Mouse (Mus musculus) spleen, adult 2 months (tissue): ENCODE measurements around the gene Srms. TPM values are rescaled to one million over a fixed set of nuclear protein-coding genes. Genes with fewer than 3 reads are reported as not detected.

Experiments
- DNase-seq, 2 experiments: peaks; one replicate each; pipeline versions ENCODE4 v3.0.0 to v3.0.0-alpha.2; 2012 to 2021; ENCODE audit warnings: low spot score in 2 of 2, low read depth in 1 of 2
- H3K27ac ChIP-seq: fragments of 200-500 bp; 2 replicates; pipeline ENCODE4 v1.5.1; 2012; ENCODE audit warnings: low read length, inconsistent platforms; ENCODE audit not compliant: insufficient read depth
- H3K27me3 ChIP-seq: fragments of 200-500 bp; 2 replicates; pipeline ENCODE4 v1.6.1; 2012; ENCODE audit warnings: mild to moderate bottlenecking, moderate library complexity, low read length, inconsistent platforms; ENCODE audit not compliant: control insufficient read depth, insufficient read depth
- H3K36me3 ChIP-seq: fragments of 200-500 bp; 2 replicates; pipeline ENCODE4 v1.6.1; 2012; ENCODE audit warnings: mild to moderate bottlenecking, low read length, inconsistent platforms; ENCODE audit not compliant: control insufficient read depth, insufficient read depth
- H3K4me1 ChIP-seq: fragments of 200-500 bp; 2 replicates; pipeline ENCODE4 v1.6.1; 2011; ENCODE audit warnings: inconsistent platforms; ENCODE audit not compliant: control insufficient read depth, insufficient read depth, insufficient read length
- H3K4me3 ChIP-seq: fragments of 200-500 bp; 2 replicates; pipeline ENCODE4 v1.5.1; 2011; ENCODE audit warnings: mild to moderate bottlenecking, inconsistent platforms; ENCODE audit not compliant: insufficient read depth, insufficient read length; ENCODE audit errors: extremely low read depth
- CTCF ChIP-seq: fragments of 200-500 bp; IDR thresholded peaks from 2 replicates; pipeline ENCODE4 v1.5.1; 2011; ENCODE audit warnings: mild to moderate bottlenecking, inconsistent platforms; ENCODE audit not compliant: insufficient read depth, insufficient read length, insufficient replicate concordance; ENCODE audit errors: extremely low read depth
- POLR2A ChIP-seq: fragments of 200-500 bp; IDR thresholded peaks from 2 replicates; pipeline ENCODE4 v1.6.1; 2011; ENCODE audit warnings: low read depth, low read length, inconsistent platforms
- WGBS: fragments of 180-500 bp; shearing (Covaris S2); methylation state at CpG from one replicate; pipeline ENCODE4 v1.1.7; 2018; 5-methylcytosine and 5-hydroxymethylcytosine counted together
- polyA plus RNA-seq: library from polyadenylated mRNA; depleted of rRNA; stranded (reverse); fragments of >200 nt; gene quantifications from 2 replicates; pipeline ENCODE4 v1.2.3, GENCODE M21; 2012

Gene Srms
- polyA plus RNA-seq, 1 experiment = 1.4 TPM

DNA sequence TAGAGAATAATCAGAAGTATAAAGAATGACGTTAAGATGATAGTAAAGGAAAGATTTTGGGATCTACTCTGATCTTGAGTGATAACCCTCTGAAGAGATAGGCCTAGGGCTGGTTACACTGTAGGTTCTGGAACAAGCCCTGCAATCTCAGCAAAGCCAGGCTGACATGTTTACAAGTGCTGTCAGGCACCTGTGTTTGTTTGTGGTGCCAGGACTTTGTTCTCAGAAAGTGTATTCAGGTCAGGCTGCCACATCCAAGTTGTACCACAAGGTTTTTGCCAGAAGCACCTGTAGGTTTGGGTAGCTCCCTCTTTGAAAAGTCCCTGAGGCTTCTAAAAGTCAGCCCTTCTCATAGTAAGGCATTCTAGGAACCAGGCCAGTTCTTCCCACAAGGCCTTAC lies 23.7 kb downstream of the Srms start:
- 74% methylated on average over 1 of the region's 1 CpGs for WGBS

DNA sequence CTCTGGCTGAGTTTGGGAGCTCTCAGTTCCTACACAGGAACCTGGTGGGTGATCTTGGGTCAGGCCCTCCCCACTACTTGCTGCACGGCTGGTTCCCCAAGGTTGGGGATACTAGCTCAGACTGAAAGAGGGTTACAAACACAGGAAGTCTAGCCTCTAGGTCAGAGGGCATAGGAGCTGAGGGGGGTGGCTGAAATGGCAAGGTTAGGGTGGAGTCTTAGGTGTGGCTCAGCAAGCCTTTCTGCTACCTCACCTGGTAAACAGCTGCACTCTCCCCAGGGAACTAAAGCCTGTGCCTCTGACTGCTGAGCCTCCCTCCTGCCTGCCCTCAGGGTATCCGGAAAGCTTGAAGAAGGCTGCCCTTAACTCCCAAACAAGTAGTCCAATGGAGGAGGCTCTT lies 24.3 kb downstream of the Srms start:
- Histone ChIP-seq H3K36me3 (no peaks in the 10 kb centered on the region), H3K27me3 (no peaks in the 10 kb centered on the region), H3K27ac (peak overlapping the region; percentile 84), H3K4me3 (peak overlapping the region; percentile 3; the same call in 1 of the 2 replicates), H3K4me1 (peaks cover 16% of the 10 kb centered on the region)
- 27% methylated on average over 2 of the region's 2 CpGs for WGBS
- DNase-seq = peak; percentile 32 to 73
- TF ChIP-seq CTCF = no peak
- TF ChIP-seq POLR2A = peak; percentile 19; the same call in 1 of the 2 replicates

More for the DNA sequence above, 23.7 kb downstream of the Srms start:
- Histone ChIP-seq H3K27me3 (no peaks in the 10 kb centered on the region), H3K27ac (peak overlapping the region; percentile 57), H3K4me1 (peaks cover 21% of the 10 kb centered on the region), H3K36me3 (no peaks in the 10 kb centered on the region), H3K4me3 (no peak overlapping the region)
- TF ChIP-seq POLR2A (no peak), CTCF (no peak)
- no peak for DNase-seq

DNA sequence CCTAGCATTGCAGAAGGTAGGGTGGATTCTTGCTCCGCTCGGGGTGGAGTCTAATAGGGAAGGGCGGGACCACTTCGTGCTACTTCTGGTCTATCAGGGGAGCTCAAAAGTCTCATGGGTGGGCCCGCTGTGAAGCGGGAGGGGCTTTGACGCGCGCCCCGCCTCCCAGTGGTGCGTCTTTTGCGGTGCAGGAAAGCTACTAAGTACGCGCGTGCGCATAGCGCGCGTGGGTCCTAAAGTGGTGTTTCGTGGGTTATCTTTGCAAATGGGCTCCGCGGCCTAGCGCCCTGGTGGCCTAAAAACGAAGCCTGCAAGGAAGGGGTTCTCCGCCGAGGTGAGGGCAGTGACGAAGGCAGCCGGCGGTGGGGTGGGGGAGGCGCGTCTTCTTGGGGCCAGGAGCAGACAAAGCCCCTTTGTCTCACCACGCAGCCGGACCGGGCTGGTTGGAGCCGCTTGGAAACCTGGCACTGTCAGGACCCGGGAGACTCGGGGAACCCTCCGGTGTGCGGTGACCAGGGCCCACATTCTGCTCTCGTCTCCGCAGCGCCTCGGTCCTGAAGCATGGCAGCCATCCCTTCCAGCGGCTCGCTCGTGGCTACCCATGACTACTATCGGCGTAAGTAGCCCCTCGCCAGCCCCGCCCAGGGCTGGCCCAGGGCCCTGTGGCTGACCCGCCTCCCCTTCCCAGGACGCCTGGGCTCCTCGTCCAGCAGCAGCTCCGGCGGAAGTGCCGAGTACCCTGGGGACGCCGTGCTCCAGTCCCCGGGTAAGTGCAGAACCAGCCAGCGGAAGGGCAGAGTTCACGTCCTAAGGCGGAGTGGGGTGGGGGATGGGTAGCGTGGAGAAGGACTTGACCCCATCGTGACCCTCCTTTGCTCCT lies 25.6 kb downstream of the Srms start, which contains the start of gene Ppdpf:
Gene Ppdpf, plus strand, starts transcription at position 127 of the 880 bp plus-strand sequence.
- Histone ChIP-seq H3K27me3 (no peaks in the 10 kb centered on the region), H3K4me1 (peaks cover 12% of the 10 kb centered on the region; the same call in 1 of the 2 replicates), H3K27ac (peak within 1 kb of the TSS; percentile 98), H3K36me3 (no peaks in the 10 kb centered on the region), H3K4me3 (peak within 1 kb of the TSS; percentile 95)
- TF ChIP-seq CTCF (0 out of 2 replicates have a peak, but pooled peaks have one; percentile 1), POLR2A (peak; percentile 38)
- under 1% methylated on average over 62 of the region's 64 CpGs for WGBS
- DNase-seq = peak; percentile 94 to 95

DNA sequence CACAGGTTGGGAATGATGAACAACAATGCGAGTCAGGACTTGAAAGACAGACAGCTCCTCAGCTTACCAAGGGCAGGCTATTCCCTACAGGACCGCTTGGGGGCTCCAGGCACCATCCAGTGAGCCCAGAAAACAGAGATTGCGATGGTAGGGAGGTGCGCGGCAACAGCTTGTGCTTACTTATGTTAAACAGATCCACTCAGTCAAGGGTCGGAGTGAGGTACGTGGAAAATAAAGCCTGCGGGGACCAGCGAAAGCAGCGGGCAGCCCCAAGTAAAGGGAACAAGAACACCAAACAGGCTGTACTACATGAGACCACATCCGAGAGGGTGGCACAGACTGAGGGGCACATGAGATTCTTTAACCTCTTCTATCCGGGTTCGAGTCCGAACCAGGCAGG lies 26.4 kb downstream of the Srms start:
- WGBS = under 1% methylated on average over 14 of the region's 14 CpGs
- Histone ChIP-seq H3K27me3 (no peaks in the 10 kb centered on the region; the same call in 1 of the 2 replicates), H3K4me1 (peaks cover 6% of the 10 kb centered on the region; the same call in 1 of the 2 replicates), H3K36me3 (no peaks in the 10 kb centered on the region), H3K27ac (peak overlapping the region; percentile 98), H3K4me3 (peak overlapping the region; percentile 95)
- peak; percentile 82 to 87 for DNase-seq
- TF ChIP-seq POLR2A (no peak), CTCF (peak; percentile 98)

DNA sequence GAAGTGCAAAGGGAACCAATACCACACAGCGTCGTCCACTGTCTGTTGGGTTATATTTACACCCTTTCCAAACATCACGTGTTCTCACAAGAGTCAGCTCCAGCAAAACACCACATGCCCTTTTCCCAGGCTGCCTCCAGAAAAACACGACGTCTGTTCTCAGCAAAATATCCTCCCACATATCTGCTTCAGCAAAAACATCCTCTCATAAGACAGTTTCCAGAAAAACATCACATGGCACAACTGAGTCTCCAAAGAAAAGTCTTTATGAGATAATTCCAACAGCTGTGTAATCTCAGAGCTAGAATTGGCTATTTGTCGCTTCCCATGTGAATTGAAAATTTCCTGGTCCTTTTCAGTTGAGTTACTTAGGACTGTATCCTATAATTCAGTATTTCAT lies 32.1 kb downstream of the Srms start:
- no peak for TF ChIP-seq POLR2A
- no peak for TF ChIP-seq CTCF
- Histone ChIP-seq H3K27ac (no peak overlapping the region), H3K27me3 (no peaks in the 10 kb centered on the region; the same call in 1 of the 2 replicates), H3K4me1 (no peaks in the 10 kb centered on the region), H3K36me3 (no peaks in the 10 kb centered on the region), H3K4me3 (no peak overlapping the region)
- DNase-seq = no peak
- WGBS = 79% methylated on average over 6 of the region's 6 CpGs

DNA sequence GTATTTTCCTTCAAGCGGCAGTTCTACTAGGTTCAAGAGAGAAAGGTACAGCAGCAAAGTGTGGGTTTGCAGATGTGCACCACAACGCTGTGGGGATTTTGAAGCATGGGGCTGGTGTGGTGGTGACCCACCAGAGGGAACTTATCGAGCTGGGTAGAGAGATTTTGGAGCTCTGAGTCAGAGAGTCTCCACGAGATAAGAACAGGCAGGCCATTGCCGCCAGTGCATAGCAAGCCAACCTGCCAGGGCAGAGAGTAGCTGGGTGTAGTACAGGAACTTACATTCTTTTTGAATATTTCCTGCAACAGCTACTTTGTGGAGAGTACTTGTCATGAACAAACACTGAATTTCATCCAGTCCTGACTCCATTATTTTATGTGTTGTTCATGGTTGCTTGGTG lies 34.5 kb downstream of the Srms start:
- no peak overlapping the region for H3K27ac ChIP-seq
- no peaks in the 10 kb centered on the region for H3K36me3 ChIP-seq
- WGBS = 62% methylated on average over 5 of the region's 5 CpGs
- TF ChIP-seq CTCF (no peak), POLR2A (no peak)
- H3K4me1 ChIP-seq = no peaks in the 10 kb centered on the region
- H3K4me3 ChIP-seq = no peak overlapping the region
- no peak for DNase-seq
- H3K27me3 ChIP-seq = no peaks in the 10 kb centered on the region; the same call in 1 of the 2 replicates

DNA sequence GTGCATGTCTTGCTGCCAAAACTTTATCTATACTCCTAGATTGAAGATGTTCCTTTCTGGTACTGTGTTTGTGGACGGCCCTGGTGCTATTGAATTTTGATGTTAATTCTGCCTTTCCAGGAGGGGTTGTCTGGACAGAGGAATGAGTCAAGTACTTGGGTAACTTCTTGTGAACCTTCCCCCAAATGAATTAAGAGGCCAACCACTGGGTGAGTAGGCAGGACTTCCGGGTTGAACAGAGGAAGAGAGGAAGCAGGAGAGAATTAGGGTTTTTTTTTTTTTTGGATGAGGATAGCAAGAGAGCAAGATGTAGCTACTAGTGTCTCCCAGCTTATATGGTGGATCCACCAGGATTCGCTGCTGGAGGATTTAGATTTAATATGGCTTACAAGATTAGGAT lies 35.0 kb downstream of the Srms start:
- Histone ChIP-seq H3K4me1 (no peaks in the 10 kb centered on the region), H3K27ac (no peak overlapping the region), H3K27me3 (no peaks in the 10 kb centered on the region; the same call in 1 of the 2 replicates), H3K36me3 (no peaks in the 10 kb centered on the region), H3K4me3 (no peak overlapping the region)
- TF ChIP-seq POLR2A (no peak), CTCF (no peak)
- 70% methylated on average over 3 of the region's 3 CpGs for WGBS
- DNase-seq = no peak
